Mouse (Mus musculus) forebrain, embryonic 16.5 days (tissue): Measurements from ENCODE around the gene Esrrg. TPM values are rescaled to one million over a fixed set of nuclear protein-coding genes. Genes with fewer than 3 reads are reported as not detected.

Source experiments
- ATAC-seq: fragments of 200-750 bp; cut with Nextera tagmentation; 2 replicates; pipeline ENCODE4 v1.8.0; 2017; ENCODE audit warnings: mild to moderate bottlenecking, moderate library complexity
- H3K27ac ChIP-seq: fragments of 300-500 bp; sonication (generic); 2 replicates; pipeline ENCODE4 v1.5.1; 2014; ENCODE audit warnings: low read length, control low read depth
- H3K27me3 ChIP-seq: fragments of 300-500 bp; sonication (generic); replicated peaks from 2 replicates; pipeline ENCODE4 v1.6.1; 2014; ENCODE audit warnings: low read length; ENCODE audit not compliant: control insufficient read depth, insufficient read depth
- H3K36me3 ChIP-seq: fragments of 300-500 bp; sonication (generic); 2 replicates; pipeline ENCODE4 v1.6.1; 2014; ENCODE audit not compliant: control insufficient read depth, insufficient read depth
- H3K4me1 ChIP-seq: fragments of 300-500 bp; sonication (generic); replicated peaks from 2 replicates; pipeline ENCODE4 v1.6.1; 2014; ENCODE audit warnings: low read length; ENCODE audit not compliant: control insufficient read depth, insufficient read depth
- H3K4me2 ChIP-seq: fragments of 300-500 bp; sonication (generic); 2 replicates; pipeline ENCODE4 v1.6.1; 2014; ENCODE audit warnings: mild to moderate bottlenecking, low read length, control low read depth
- H3K4me3 ChIP-seq: fragments of 300-500 bp; sonication (generic); replicated peaks from 2 replicates; pipeline ENCODE4 v1.5.1; 2014; ENCODE audit warnings: mild to moderate bottlenecking, low read length, control low read depth
- H3K9ac ChIP-seq: fragments of 300-500 bp; sonication (generic); replicated peaks from 2 replicates; pipeline ENCODE4 v1.6.1; 2014; ENCODE audit warnings: low read depth, low read length, control low read depth
- H3K9me3 ChIP-seq: fragments of 300-500 bp; sonication (generic); 2 replicates; pipeline ENCODE4 v1.6.1; 2016; ENCODE audit warnings: low read length; ENCODE audit not compliant: control insufficient read depth
- WGBS: fragments of 180-500 bp; shearing (Covaris S2); extraction: QIAGEN DNeasy Blood & Tissue Kit; methylation state at CpG from one replicate; pipeline ENCODE4 v1.1.7; 2014; 5-methylcytosine and 5-hydroxymethylcytosine counted together
- polyA plus RNA-seq: library from polyadenylated mRNA; unstranded; fragments of >200 nt; fragmentation: Nextera tagmentation; extraction: Ambion mirVana; gene quantifications from 2 replicates; pipeline ENCODE4 v1.2.1, GENCODE M21; 2015

Gene Esrrg
- polyA plus RNA-seq, 1 experiment from 2014 or later: 11.2 TPM

DNA sequence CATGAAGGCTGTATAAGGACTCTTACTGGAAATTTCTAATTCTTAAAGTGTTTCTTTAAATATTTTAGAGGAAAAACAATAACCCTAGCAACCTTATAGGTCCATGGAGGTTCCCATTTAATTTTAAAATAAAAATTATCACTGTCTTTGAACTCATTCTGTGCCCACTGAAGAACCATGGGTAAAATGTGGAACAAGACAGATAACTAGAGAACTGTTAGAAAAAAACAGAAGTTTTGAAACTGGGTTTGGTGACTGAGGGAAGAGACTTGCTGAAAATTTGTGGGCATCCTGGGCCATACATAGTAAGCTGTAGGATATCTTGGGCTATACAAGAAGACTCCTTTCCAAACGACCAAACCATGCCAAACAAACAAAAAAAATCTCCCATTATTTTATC lies 565.3 kb downstream of the Esrrg start:
- no peak overlapping the region for H3K27ac ChIP-seq
- no peaks in the 10 kb centered on the region for H3K4me1 ChIP-seq
- no peaks in the 10 kb centered on the region for H3K27me3 ChIP-seq
- H3K4me2 ChIP-seq: no peak overlapping the region
- ATAC-seq: no peak
- no peak overlapping the region for H3K4me3 ChIP-seq
- no peaks in the 10 kb centered on the region for H3K36me3 ChIP-seq
- WGBS: 64% methylated on average over 1 of the region's 1 CpGs
- no peak overlapping the region for H3K9ac ChIP-seq
- H3K9me3 ChIP-seq: no peaks in the 10 kb centered on the region

DNA sequence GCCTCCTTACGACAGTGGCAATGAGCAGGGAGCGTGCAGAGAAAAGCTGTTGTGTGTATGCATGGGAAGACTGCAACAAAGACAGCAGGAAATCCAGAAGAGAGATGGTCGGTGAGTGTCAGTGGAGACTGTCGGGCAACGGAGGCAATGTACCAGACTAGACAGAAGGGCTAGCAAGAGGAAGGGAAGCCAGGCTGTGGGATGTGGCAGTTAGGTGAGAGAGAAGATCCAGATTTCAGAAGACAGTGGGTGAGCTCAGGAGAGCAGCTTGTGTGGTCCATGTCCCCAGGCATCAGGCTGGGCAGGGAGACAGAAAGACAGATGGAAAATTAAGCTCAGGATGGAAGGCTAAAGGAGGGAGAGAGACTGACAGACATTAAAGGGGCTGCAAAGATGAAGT lies 574.4 kb downstream of the Esrrg start:
- no peaks in the 10 kb centered on the region for H3K36me3 ChIP-seq
- no peaks in the 10 kb centered on the region for H3K9me3 ChIP-seq
- H3K4me3 ChIP-seq: no peak overlapping the region
- H3K27ac ChIP-seq: no peak overlapping the region
- peaks cover 10% of the 10 kb centered on the region for H3K4me1 ChIP-seq
- ATAC-seq: no peak
- no peak overlapping the region for H3K9ac ChIP-seq
- no peak overlapping the region for H3K4me2 ChIP-seq
- H3K27me3 ChIP-seq: peaks cover 3% of the 10 kb centered on the region; the same call in 1 of the 2 replicates
- WGBS: 79% methylated on average over 5 of the region's 5 CpGs

DNA sequence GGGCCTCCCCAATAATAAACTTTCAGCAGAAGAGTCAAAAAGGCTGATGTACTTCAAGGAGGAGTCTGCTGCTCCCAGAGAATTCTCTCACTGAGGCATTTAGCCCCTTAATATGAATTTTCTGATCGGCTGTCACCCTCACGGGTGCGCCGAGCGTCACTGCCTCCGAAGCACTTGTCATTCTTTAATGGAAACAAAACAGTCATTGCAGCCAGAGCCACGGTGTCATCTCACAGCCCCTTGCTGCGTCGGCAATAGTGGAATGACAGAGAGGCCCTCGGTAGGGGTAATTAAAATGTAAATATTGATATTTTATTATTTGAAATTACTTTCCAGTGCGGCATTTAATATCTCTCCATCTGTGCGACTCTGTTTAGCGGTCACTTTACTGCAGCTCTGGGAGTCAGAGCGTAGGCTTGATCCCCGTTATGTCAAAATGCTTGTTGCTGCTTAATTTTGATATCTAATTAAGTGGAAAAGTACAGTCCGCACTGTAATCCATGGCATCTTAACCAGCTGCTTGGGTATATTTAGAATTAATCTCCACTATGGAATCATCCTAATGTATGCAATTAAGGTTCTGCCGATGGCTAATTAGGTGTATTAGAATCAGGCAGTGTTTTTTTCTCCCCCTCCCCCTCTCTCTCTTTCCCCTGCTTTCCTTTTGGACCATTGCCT lies 578.0 kb downstream of the Esrrg start:
- no peaks in the 10 kb centered on the region for H3K36me3 ChIP-seq
- no peak overlapping the region for H3K4me3 ChIP-seq
- no peak for ATAC-seq
- no peaks in the 10 kb centered on the region for H3K9me3 ChIP-seq
- H3K9ac ChIP-seq: no peak overlapping the region
- 17% methylated on average over 17 of the region's 17 CpGs for WGBS
- peaks cover 3% of the 10 kb centered on the region; the same call in 1 of the 2 replicates for H3K27me3 ChIP-seq
- H3K27ac ChIP-seq: no peak overlapping the region
- H3K4me1 ChIP-seq: peaks cover 10% of the 10 kb centered on the region
- H3K4me2 ChIP-seq: peak overlapping the region; percentile 36

DNA sequence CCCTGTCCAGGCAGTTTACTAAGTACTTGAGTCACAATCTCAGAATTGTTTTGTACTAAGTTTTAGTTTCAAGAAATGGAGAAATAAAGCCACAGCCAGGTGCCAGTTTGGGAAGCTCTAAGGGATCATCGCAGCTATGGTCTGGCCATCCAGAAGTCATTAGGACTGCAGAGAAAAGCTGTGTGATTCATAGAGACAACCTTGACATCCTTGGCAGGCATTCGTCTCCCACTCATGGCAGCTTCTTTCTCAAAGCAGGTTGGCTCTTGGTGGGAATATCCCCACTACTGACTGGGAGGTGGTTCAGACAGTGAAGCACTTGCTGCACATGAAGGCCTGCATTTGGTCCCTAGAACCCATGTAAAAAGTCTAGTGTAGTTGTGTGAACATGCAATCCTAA lies 584.4 kb downstream of the Esrrg start:
- WGBS: 93% methylated on average over 2 of the region's 2 CpGs
- Histone ChIP-seq H3K4me1 (no peaks in the 10 kb centered on the region; the same call in 1 of the 2 replicates), H3K27ac (no peak overlapping the region), H3K36me3 (no peaks in the 10 kb centered on the region), H3K9ac (no peak overlapping the region), H3K9me3 (no peaks in the 10 kb centered on the region), H3K27me3 (no peaks in the 10 kb centered on the region), H3K4me2 (no peak overlapping the region), H3K4me3 (no peak overlapping the region)
- no peak for ATAC-seq

DNA sequence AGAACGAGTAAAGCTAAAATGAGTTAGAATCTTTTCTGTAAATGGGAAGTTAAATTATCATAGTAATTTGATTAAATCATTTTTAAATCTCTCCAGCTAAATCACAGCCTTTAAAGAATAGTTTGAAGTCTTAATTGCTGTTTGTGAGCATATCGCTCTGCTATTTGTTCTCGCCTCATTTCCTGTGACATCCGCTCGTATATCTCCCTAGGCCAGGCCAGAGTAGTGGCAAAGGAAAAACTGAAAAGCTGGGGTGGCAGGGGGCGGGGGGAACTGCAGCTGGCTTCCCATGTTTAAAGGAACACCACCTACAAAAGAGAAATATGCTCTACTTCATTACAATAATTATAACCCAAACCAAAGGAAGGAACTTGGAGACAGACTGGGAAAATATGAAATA lies 598.8 kb downstream of the Esrrg start:
- Histone ChIP-seq H3K36me3 (no peaks in the 10 kb centered on the region), H3K9ac (no peak overlapping the region), H3K27ac (no peak overlapping the region), H3K4me3 (no peak overlapping the region), H3K27me3 (no peaks in the 10 kb centered on the region), H3K4me2 (no peak overlapping the region), H3K9me3 (no peaks in the 10 kb centered on the region), H3K4me1 (0 out of 2 replicates have a peak, but pooled peaks cover 4% of the 10 kb centered on the region)
- ATAC-seq: peak; percentile 50; the same call in 1 of the 2 replicates
- 50% methylated on average over 6 of the region's 6 CpGs for WGBS

DNA sequence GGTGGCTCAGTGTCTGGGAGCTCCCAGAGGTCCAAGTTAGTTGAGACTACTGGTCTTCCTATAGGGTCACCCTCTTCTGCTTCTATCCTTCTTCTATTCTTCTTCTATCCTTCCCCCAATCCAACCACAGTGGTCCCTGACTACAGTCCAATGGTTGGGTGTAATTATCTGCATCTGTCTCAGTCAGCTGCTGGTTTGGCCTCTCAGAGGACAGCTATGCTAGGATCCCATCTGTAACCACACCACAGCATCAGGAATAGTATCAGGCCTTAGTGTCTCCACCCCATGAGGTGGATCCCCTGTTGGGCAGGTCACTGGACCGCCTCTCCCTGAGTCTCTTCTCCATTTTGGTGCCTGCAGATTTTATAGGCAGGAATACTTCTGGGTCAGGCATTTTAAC lies 600.4 kb downstream of the Esrrg start:
- Histone ChIP-seq H3K4me1 (0 out of 2 replicates have a peak, but pooled peaks cover 4% of the 10 kb centered on the region), H3K4me3 (no peak overlapping the region), H3K27ac (no peak overlapping the region), H3K9me3 (no peaks in the 10 kb centered on the region), H3K27me3 (no peaks in the 10 kb centered on the region), H3K9ac (no peak overlapping the region), H3K36me3 (no peaks in the 10 kb centered on the region), H3K4me2 (no peak overlapping the region)
- WGBS: 91% methylated on average over 1 of the region's 1 CpGs
- ATAC-seq: no peak

DNA sequence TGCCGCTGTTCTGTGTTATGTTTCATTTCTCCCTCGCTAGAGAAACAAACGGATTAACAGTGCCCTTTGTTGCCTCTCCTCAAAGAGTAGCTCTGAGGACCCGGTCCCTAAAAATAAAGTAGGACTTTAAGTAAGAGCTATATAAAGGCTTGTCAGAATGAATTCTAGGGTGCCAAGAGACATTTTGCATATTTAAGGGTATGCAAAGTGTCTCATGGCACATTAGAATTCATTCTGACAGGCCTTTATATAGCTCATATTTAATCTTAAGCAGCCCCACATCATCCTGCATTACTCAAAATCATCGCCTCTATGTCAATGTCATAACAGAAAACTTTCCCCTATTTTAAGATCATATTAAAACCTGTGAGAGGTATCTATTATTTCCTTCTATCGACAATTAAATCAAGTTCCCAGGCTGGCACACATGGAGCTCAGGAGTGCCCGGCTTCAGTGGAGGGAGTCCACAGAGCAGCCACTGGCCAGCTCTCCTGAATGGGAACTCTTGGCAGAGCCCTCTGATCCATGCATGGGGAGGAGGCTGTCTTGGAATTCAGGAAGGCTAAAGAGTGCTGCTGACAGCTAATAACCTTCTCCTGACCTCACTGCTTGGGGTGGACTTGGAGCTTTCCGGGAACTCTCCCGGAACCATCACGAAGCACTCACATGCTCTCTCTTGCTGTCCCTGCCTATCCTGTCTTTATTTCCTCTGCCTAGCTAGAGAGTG lies 606.5 kb downstream of the Esrrg start:
- no peak overlapping the region for H3K27ac ChIP-seq
- WGBS: 40% methylated on average over 10 of the region's 10 CpGs
- H3K4me2 ChIP-seq: peak overlapping the region; percentile 16; the same call in 1 of the 2 replicates
- ATAC-seq: peak; percentile 47; the same call in 1 of the 2 replicates
- no peaks in the 10 kb centered on the region for H3K36me3 ChIP-seq
- no peak overlapping the region for H3K4me3 ChIP-seq
- peaks cover 3% of the 10 kb centered on the region for H3K4me1 ChIP-seq
- no peaks in the 10 kb centered on the region for H3K27me3 ChIP-seq
- no peak overlapping the region for H3K9ac ChIP-seq
- no peaks in the 10 kb centered on the region for H3K9me3 ChIP-seq

DNA sequence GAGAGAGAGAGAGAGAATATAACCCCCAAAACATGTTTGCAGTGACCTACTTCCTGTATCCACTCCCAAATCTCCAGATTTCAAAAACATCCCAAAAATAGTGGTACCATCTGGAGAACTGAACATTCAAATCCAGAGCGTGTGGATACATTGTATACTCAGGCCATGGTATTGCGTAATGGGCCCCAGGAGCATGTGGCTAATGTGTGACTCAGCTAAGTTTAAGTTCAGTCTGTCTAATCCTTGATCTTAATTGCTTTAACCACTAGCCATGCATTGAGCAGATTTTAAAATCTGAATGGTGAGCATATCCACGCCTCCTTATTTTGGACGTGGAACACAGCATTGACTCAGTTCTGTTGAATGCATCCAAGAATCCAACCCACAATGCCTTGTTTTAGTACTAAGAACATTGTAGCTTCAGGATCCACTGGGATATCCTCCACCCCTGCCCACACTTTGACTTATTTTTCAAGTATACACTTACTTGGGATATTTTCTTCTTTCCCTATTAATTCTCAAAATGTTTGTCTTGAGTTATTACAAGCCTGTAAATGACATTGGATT lies 612.7 kb downstream of the Esrrg start:
- no peak overlapping the region for H3K4me3 ChIP-seq
- no peak for ATAC-seq
- no peaks in the 10 kb centered on the region for H3K36me3 ChIP-seq
- H3K9me3 ChIP-seq: no peaks in the 10 kb centered on the region
- H3K27ac ChIP-seq: no peak overlapping the region
- no peak overlapping the region for H3K9ac ChIP-seq
- no peak overlapping the region for H3K4me2 ChIP-seq
- H3K27me3 ChIP-seq: no peaks in the 10 kb centered on the region
- 83% methylated on average over 4 of the region's 4 CpGs for WGBS
- H3K4me1 ChIP-seq: no peaks in the 10 kb centered on the region

DNA sequence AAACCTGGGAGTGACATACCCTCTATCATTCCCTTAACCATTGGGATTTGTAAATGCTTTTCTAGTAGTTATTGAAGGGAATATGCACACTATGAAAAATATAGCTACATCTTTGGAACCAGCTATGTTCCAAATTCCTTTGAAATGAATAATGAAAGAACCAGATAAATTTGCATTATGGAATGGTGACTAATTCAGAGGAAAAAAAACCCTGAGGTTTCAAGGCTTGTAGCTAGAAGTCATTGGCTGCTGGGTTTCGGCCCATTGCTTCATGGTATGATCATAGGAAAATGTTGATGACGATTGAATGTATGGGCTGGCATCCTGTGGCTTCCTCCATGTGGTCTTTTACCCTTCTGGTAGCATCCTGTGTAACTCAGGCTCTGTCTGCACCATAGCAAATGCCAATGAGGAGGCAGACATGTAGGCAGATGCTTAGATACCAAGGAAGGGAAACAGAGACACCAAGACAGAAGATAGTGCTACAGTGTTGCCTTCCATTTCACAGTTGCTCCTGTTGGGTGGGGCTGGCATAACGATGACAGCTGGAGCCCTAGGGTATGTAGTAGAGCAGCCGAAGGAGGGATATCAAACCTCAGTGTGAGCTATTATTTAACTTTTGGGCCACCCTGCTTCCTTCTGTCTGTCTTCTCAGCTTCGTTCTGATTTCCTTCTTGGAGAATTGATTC lies 624.6 kb downstream of the Esrrg start:
- WGBS: 86% methylated on average over 5 of the region's 5 CpGs
- ATAC-seq: no peak
- Histone ChIP-seq H3K27ac (no peak overlapping the region), H3K9ac (no peak overlapping the region), H3K4me1 (no peaks in the 10 kb centered on the region), H3K4me3 (no peak overlapping the region), H3K9me3 (no peaks in the 10 kb centered on the region), H3K4me2 (no peak overlapping the region), H3K27me3 (no peaks in the 10 kb centered on the region), H3K36me3 (no peaks in the 10 kb centered on the region)
